In genomic region chr7:19093174-19093521, GRCm38 (mm10) we compare ENCODE assay signal across 8 mouse cellular contexts. TPM values are rescaled to one million over a fixed set of nuclear protein-coding genes. Genes with fewer than 3 reads are reported as not detected.
DNase-seq lines count a peak whose midpoint lies in the region; ATAC-seq and TF ChIP-seq lines count a peak whose summit lies in the region.

No protein-coding gene starts in this region.

- TF ChIP-seq POLR2A in olfactory bulb, adult 2 months (IDR thresholded peaks at IDR 0.05; ENCODE audit: insufficient read depth, low read depth, low read length) = no peak

- H3K4me3 ChIP-seq in brown adipose tissue, adult 24 weeks (ENCODE audit: insufficient read depth, low read depth, low read length) = peak overlapping the region; percentile 50
- H3K4me3 ChIP-seq in forebrain, embryonic 15.5 days = peak overlapping the region; percentile 59
- H3K4me3 ChIP-seq in layer of hippocampus, adult 2 months = peak overlapping the region; percentile 63
- peak overlapping the region; percentile 86 for H3K4me3 ChIP-seq in lung, embryonic 15.5 days
- peak overlapping the region; percentile 54 for H3K4me3 ChIP-seq in olfactory bulb, adult 2 months (ENCODE audit: insufficient read depth, low read depth, low read length)

- H3K4me1 ChIP-seq in brown adipose tissue, adult 24 weeks (ENCODE audit: control insufficient read depth, insufficient read depth, insufficient read length, low read length) = peaks cover 5% of the 10 kb centered on the region; the same call in 1 of the 2 replicates
- H3K4me1 ChIP-seq in forebrain, embryonic 15.5 days = peaks cover 46% of the 10 kb centered on the region
- H3K4me1 ChIP-seq in lung, embryonic 15.5 days = peaks cover 44% of the 10 kb centered on the region
- H3K4me1 ChIP-seq in olfactory bulb, adult 2 months (ENCODE audit: control insufficient read depth, insufficient read depth, low read length) = peaks cover 36% of the 10 kb centered on the region

- H3K36me3 ChIP-seq in forebrain, embryonic 15.5 days = peaks cover 18% of the 10 kb centered on the region
- peaks cover 32% of the 10 kb centered on the region for H3K36me3 ChIP-seq in lung, embryonic 15.5 days

- no peaks in the 10 kb centered on the region for H3K27me3 ChIP-seq in forebrain, embryonic 15.5 days
- no peaks in the 10 kb centered on the region for H3K27me3 ChIP-seq in lung, embryonic 15.5 days

- H3K27ac ChIP-seq in brown adipose tissue, adult 24 weeks (replicated peaks; ENCODE audit: low read depth, low read length) = no peak overlapping the region
- H3K27ac ChIP-seq in forebrain, embryonic 15.5 days (replicated peaks) = peak overlapping the region; percentile 49; the same call in 1 of the 2 replicates
- peak overlapping the region; percentile 53 for H3K27ac ChIP-seq in layer of hippocampus, adult 2 months
- H3K27ac ChIP-seq in lung, embryonic 15.5 days = peak overlapping the region; percentile 99
- peak overlapping the region; percentile 21; the same call in 1 of the 2 replicates for H3K27ac ChIP-seq in olfactory bulb, adult 2 months (ENCODE audit: insufficient read depth, low read depth, low read length)

- peak; percentile 73 for DNase-seq in ES-CJ7 (ENCODE audit: low read depth, low spot score)
- peak; percentile 88 to 89 for DNase-seq in heart, postnatal 36 days
- DNase-seq in layer of hippocampus, adult 2 months (ENCODE audit: low spot score in 2 of 2) = peak; percentile 55 to 79
- DNase-seq in thymus, postnatal 0 days (ENCODE audit: low spot score) = peak; percentile 89

- no peaks in the 10 kb centered on the region for H3K9me3 ChIP-seq in forebrain, embryonic 15.5 days
- H3K9me3 ChIP-seq in lung, embryonic 15.5 days = no peaks in the 10 kb centered on the region

- WGBS in forebrain, embryonic 15.5 days = under 1% methylated on average over 14 of the region's 15 CpGs
- 2% methylated on average over 15 of the region's 15 CpGs for WGBS in lung, embryonic 15.5 days
- 5% methylated on average over 15 of the region's 15 CpGs for WGBS in olfactory bulb, adult 2 months

- H3K4me2 ChIP-seq in forebrain, embryonic 15.5 days (replicated peaks) = peak overlapping the region; percentile 99
- peak overlapping the region; percentile 92 for H3K4me2 ChIP-seq in lung, embryonic 15.5 days

- intact Hi-C loops in heart, postnatal 36 days (cut with DNase I) = loop anchor here (1.0 to 2.0 kb wide), 2 partner anchors 14 to 25 kb away; no protein-coding TSS in a partner anchor

- peak; percentile 83 for TF ChIP-seq CTCF in layer of hippocampus, adult 2 months (conservative IDR thresholded peaks at IDR 0.05)
- peak; percentile 82 for TF ChIP-seq CTCF in olfactory bulb, adult 2 months (IDR thresholded peaks at IDR 0.05; ENCODE audit: insufficient read depth, low read depth, low read length)

- H3K9ac ChIP-seq in forebrain, embryonic 15.5 days (replicated peaks) = no peak overlapping the region
- H3K9ac ChIP-seq in lung, embryonic 15.5 days = peak overlapping the region; percentile 39

- peak; percentile 47 for ATAC-seq in forebrain, embryonic 15.5 days (replicated peaks)
- ATAC-seq in lung, embryonic 15.5 days (ENCODE audit: borderline replicate concordance, extremely low read depth, low FRiP score, low TSS enrichment) = peak; percentile 35; the same call in 1 of the 2 replicates

RNA-seq across cellular contexts. Expression of gene Six5, which starts 1.2 kb away (rescaled TPM):
- polyA plus RNA-seq in brown adipose tissue, adult 24 weeks (2012; ENCODE audit: insufficient read depth, insufficient read length, missing spikeins) = 6.2 and 7.1 TPM in 2 replicates
- 2.3 and 2.4 TPM in 2 replicates for polyA plus RNA-seq in forebrain, embryonic 15.5 days (2015; fragmentation: Nextera tagmentation; extraction: Ambion mirVana)
- 10 to 100 TPM in 1 of 2 experiments, 1 to 10 TPM in 1; 7.2 to 10.2 TPM for total RNA-seq in heart, postnatal 36 days (2021)
- total RNA-seq in layer of hippocampus, adult 2 months (2021) = 1 to 10 TPM; 2.4 to 2.8 TPM
- polyA plus RNA-seq in lung, embryonic 15.5 days (2015; fragmentation: Nextera tagmentation; extraction: Ambion mirVana) = 9.5 and 9.7 TPM in 2 replicates
- not detected in 2 replicates for polyA plus RNA-seq in olfactory bulb, adult 2 months (2012; ENCODE audit: insufficient read depth, insufficient read length, low replicate concordance, missing spikeins)
- 1.2 and 1.5 TPM in 2 replicates for polyA plus RNA-seq in thymus, postnatal 0 days (2015; fragmentation: Nextera tagmentation; extraction: Ambion mirVana)

RNA-seq across cellular contexts. Expression of gene Dmpk, which starts 9.5 kb away (rescaled TPM):
- polyA plus RNA-seq in brown adipose tissue, adult 24 weeks (2012; ENCODE audit: insufficient read depth, insufficient read length, missing spikeins) = 50.7 and 72.5 TPM in 2 replicates
- 8.8 and 11.2 TPM in 2 replicates for polyA plus RNA-seq in forebrain, embryonic 15.5 days (2015; fragmentation: Nextera tagmentation; extraction: Ambion mirVana)
- 100 to 1,000 TPM; 512 to 563 TPM for total RNA-seq in heart, postnatal 36 days (2021)
- total RNA-seq in layer of hippocampus, adult 2 months (2021) = 10 to 100 TPM; 38.8 to 56.8 TPM
- 24.2 and 27.1 TPM in 2 replicates for polyA plus RNA-seq in lung, embryonic 15.5 days (2015; fragmentation: Nextera tagmentation; extraction: Ambion mirVana)
- not detected in 2 replicates for polyA plus RNA-seq in olfactory bulb, adult 2 months (2012; ENCODE audit: insufficient read depth, insufficient read length, low replicate concordance, missing spikeins)
- 2.8 and 3.7 TPM in 2 replicates for polyA plus RNA-seq in thymus, postnatal 0 days (2015; fragmentation: Nextera tagmentation; extraction: Ambion mirVana)

RNA-seq across cellular contexts. Expression of gene Dmwd, which starts 17.1 kb away (rescaled TPM):
- 9.6 and 12.0 TPM in 2 replicates for polyA plus RNA-seq in brown adipose tissue, adult 24 weeks (2012; ENCODE audit: insufficient read depth, insufficient read length, missing spikeins)
- 32.0 and 35.1 TPM in 2 replicates for polyA plus RNA-seq in forebrain, embryonic 15.5 days (2015; fragmentation: Nextera tagmentation; extraction: Ambion mirVana)
- total RNA-seq in heart, postnatal 36 days (2021) = 10 to 100 TPM; 48.8 to 52.4 TPM
- total RNA-seq in layer of hippocampus, adult 2 months (2021) = 100 to 1,000 TPM; 154 TPM
- polyA plus RNA-seq in lung, embryonic 15.5 days (2015; fragmentation: Nextera tagmentation; extraction: Ambion mirVana) = 15.9 and 17.1 TPM in 2 replicates
- not detected in 2 replicates for polyA plus RNA-seq in olfactory bulb, adult 2 months (2012; ENCODE audit: insufficient read depth, insufficient read length, low replicate concordance, missing spikeins)
- polyA plus RNA-seq in thymus, postnatal 0 days (2015; fragmentation: Nextera tagmentation; extraction: Ambion mirVana) = 4.3 and 5.0 TPM in 2 replicates

RNA-seq across cellular contexts. Expression of gene Gm4969, which starts 25.0 kb away (rescaled TPM):
- polyA plus RNA-seq in brown adipose tissue, adult 24 weeks (2012; ENCODE audit: insufficient read depth, insufficient read length, missing spikeins) = not detected in 2 replicates
- polyA plus RNA-seq in forebrain, embryonic 15.5 days (2015; fragmentation: Nextera tagmentation; extraction: Ambion mirVana) = 3.6 and 3.8 TPM in 2 replicates
- total RNA-seq in heart, postnatal 36 days (2021) = not detected
- total RNA-seq in layer of hippocampus, adult 2 months (2021) = under 1 TPM; 0.33 to 0.71 TPM
- 1.8 and 1.9 TPM in 2 replicates for polyA plus RNA-seq in lung, embryonic 15.5 days (2015; fragmentation: Nextera tagmentation; extraction: Ambion mirVana)
- polyA plus RNA-seq in olfactory bulb, adult 2 months (2012; ENCODE audit: insufficient read depth, insufficient read length, low replicate concordance, missing spikeins) = not detected in 2 replicates
- polyA plus RNA-seq in thymus, postnatal 0 days (2015; fragmentation: Nextera tagmentation; extraction: Ambion mirVana) = 0.70 and 0.72 TPM in 2 replicates

RNA-seq across cellular contexts. Expression of gene Fbxo46, which starts 26.5 kb away (rescaled TPM):
- 1.7 and 3.3 TPM in 2 replicates for polyA plus RNA-seq in brown adipose tissue, adult 24 weeks (2012; ENCODE audit: insufficient read depth, insufficient read length, missing spikeins)
- 23.4 and 25.4 TPM in 2 replicates for polyA plus RNA-seq in forebrain, embryonic 15.5 days (2015; fragmentation: Nextera tagmentation; extraction: Ambion mirVana)
- 1 to 10 TPM; 4.6 to 5.3 TPM for total RNA-seq in heart, postnatal 36 days (2021)
- total RNA-seq in layer of hippocampus, adult 2 months (2021) = 10 to 100 TPM; 12.5 to 13.1 TPM
- polyA plus RNA-seq in lung, embryonic 15.5 days (2015; fragmentation: Nextera tagmentation; extraction: Ambion mirVana) = 13.6 and 13.8 TPM in 2 replicates
- polyA plus RNA-seq in olfactory bulb, adult 2 months (2012; ENCODE audit: insufficient read depth, insufficient read length, low replicate concordance, missing spikeins) = not detected in 2 replicates
- polyA plus RNA-seq in thymus, postnatal 0 days (2015; fragmentation: Nextera tagmentation; extraction: Ambion mirVana) = 16.4 and 16.6 TPM in 2 replicates
